Mouse (Mus musculus) neural tube, embryonic 12.5 days (tissue): ENCODE data around the gene Gm45623. TPM values are rescaled to one million over a fixed set of nuclear protein-coding genes. Genes with fewer than 3 reads are reported as not detected.

Experiments used
- ATAC-seq: fragments of 200-750 bp; cut with Nextera tagmentation; 2 replicates; pipeline ENCODE4 v1.8.0; 2017; ENCODE audit warnings: low read depth, mild to moderate bottlenecking, moderate TSS enrichment, moderate library complexity; ENCODE audit not compliant: low FRiP score
- H3K27ac ChIP-seq: fragments of 300-500 bp; sonication (generic); 2 replicates; pipeline ENCODE4 v1.5.1; 2016
- H3K27me3 ChIP-seq: fragments of 300-500 bp; sonication (generic); replicated peaks from 2 replicates; pipeline ENCODE4 v1.6.1; 2016; ENCODE audit warnings: mild to moderate bottlenecking
- H3K36me3 ChIP-seq: fragments of 300-500 bp; sonication (generic); 2 replicates; pipeline ENCODE4 v1.6.1; 2016; ENCODE audit warnings: mild to moderate bottlenecking
- H3K4me1 ChIP-seq: fragments of 300-500 bp; sonication (generic); 2 replicates; pipeline ENCODE4 v1.6.1; 2016
- H3K4me2 ChIP-seq: fragments of 300-500 bp; sonication (generic); replicated peaks from 2 replicates; pipeline ENCODE4 v1.6.1; 2016; ENCODE audit warnings: mild to moderate bottlenecking
- H3K4me3 ChIP-seq: fragments of 300-500 bp; sonication (generic); 2 replicates; pipeline ENCODE4 v1.5.1; 2016
- H3K9ac ChIP-seq: fragments of 300-500 bp; sonication (generic); 2 replicates; pipeline ENCODE4 v1.6.1; 2016; ENCODE audit warnings: mild to moderate bottlenecking
- H3K9me3 ChIP-seq: fragments of 300-500 bp; sonication (generic); 2 replicates; pipeline ENCODE4 v1.6.1; 2016; ENCODE audit warnings: mild to moderate bottlenecking
- WGBS: fragments of 180-500 bp; shearing (Covaris S2); methylation state at CpG from one replicate; pipeline ENCODE4 v1.1.7; 2016; 5-methylcytosine and 5-hydroxymethylcytosine counted together
- polyA plus RNA-seq: library from polyadenylated mRNA; unstranded; fragments of >200 nt; fragmentation: Nextera tagmentation; extraction: Ambion mirVana; gene quantifications from 2 replicates; pipeline ENCODE4 v1.2.1, GENCODE M21; 2016

The Gm45623 gene
- polyA plus RNA-seq, 1 experiment from 2014 or later = 0.13 TPM

DNA sequence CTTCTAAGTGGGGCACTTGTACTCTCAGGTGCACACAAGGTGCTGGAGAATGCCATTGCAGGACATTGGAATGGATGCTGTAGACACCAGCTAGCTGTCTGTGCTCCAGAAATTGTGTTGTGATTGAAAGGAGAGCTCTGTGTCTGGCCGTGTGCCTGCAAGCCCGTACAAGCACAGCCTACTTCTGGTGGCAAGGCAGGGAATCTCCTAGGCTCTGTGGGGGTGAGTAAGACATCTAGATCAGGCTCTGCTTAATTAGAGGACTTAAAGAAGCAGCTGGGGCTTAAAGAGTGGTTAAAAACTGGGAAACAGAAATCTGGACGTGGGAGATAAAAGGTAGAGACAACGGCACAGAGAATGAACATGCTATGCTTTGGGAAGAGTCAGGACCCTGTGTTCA is 46.0 kb downstream of the Gm45623 start:
- peaks cover 23% of the 10 kb centered on the region for H3K36me3 ChIP-seq
- H3K4me1 ChIP-seq = peaks cover 31% of the 10 kb centered on the region
- WGBS = 92% methylated on average over 4 of the region's 4 CpGs
- no peaks in the 10 kb centered on the region for H3K27me3 ChIP-seq
- H3K9me3 ChIP-seq = no peaks in the 10 kb centered on the region
- H3K27ac ChIP-seq = no peak overlapping the region
- no peak overlapping the region for H3K4me2 ChIP-seq
- no peak for ATAC-seq
- no peak overlapping the region for H3K4me3 ChIP-seq
- H3K9ac ChIP-seq = no peak overlapping the region

DNA sequence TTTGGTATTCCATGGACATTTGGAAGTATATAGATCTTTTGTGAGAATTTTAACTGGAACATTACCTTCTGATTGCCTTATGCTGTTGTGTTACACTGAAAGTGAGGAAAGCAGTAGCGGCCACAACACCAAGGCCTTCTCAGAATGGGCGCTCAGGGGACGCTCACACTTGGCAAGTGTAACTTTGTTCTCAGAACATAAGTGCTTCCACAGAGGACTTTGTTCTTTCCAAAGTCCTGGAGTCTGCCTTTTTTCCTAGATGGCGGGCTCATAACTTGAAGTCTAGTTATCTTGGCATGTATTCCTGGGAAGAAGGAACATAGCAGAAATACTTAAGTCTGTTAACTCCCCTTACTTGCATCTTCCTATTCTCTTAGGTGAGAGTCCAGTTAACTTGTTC is 46.5 kb downstream of the Gm45623 start:
- no peaks in the 10 kb centered on the region for H3K27me3 ChIP-seq
- no peaks in the 10 kb centered on the region for H3K9me3 ChIP-seq
- no peak overlapping the region for H3K9ac ChIP-seq
- no peak overlapping the region for H3K4me3 ChIP-seq
- no peak overlapping the region for H3K4me2 ChIP-seq
- H3K36me3 ChIP-seq = peaks cover 18% of the 10 kb centered on the region
- H3K27ac ChIP-seq = no peak overlapping the region
- 98% methylated on average over 4 of the region's 4 CpGs for WGBS
- no peak for ATAC-seq
- peaks cover 35% of the 10 kb centered on the region for H3K4me1 ChIP-seq

GRCm38 (mm10) chr13:56704596-56704995 is 49.0 kb downstream of the Gm45623 start:
- Histone ChIP-seq H3K27ac (no peak overlapping the region), H3K27me3 (no peaks in the 10 kb centered on the region), H3K4me1 (peaks cover 27% of the 10 kb centered on the region), H3K4me2 (peak overlapping the region; percentile 79), H3K4me3 (peak overlapping the region; percentile 81), H3K9me3 (no peaks in the 10 kb centered on the region), H3K9ac (peak overlapping the region; percentile 92; the same call in 1 of the 2 replicates), H3K36me3 (peaks cover 15% of the 10 kb centered on the region)
- WGBS = 81% methylated on average over 2 of the region's 2 CpGs
- ATAC-seq = no peak

DNA sequence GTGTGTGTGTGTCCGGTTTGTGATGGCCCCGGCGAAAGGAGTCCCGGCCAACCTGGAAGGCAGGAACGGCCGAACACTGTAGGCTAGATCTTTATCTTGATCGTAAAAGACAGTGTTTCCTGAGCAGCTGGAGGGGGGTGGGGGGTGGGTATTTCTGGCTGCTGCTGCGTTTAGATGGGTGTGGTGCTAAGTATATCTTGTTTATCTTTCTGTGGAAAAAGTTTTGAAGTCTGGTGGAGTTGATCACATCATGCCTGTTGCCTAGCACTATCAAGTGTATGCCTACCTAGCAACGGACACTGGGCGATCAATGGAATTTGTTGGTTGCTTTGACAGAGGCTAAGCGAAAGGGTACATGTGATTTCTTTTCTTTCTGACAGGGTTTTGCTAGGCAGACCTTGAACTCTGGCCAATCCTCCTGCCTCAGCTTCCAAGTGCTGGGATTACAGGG is 49.7 kb downstream of the Gm45623 start:
- peak; percentile 22; the same call in 1 of the 2 replicates for ATAC-seq
- Histone ChIP-seq H3K27ac (peak overlapping the region; percentile 89; the same call in 1 of the 2 replicates), H3K4me1 (peaks cover 28% of the 10 kb centered on the region), H3K4me2 (peak overlapping the region; percentile 79), H3K27me3 (no peaks in the 10 kb centered on the region), H3K36me3 (0 out of 2 replicates have a peak, but pooled peaks cover 10% of the 10 kb centered on the region), H3K9me3 (no peaks in the 10 kb centered on the region), H3K9ac (peak overlapping the region; percentile 92), H3K4me3 (peak overlapping the region; percentile 81)
- under 1% methylated on average over 11 of the region's 11 CpGs for WGBS

GRCm38 (mm10) chr13:56703222-56703870 is 50.3 kb downstream of the Gm45623 start:
- peak overlapping the region; percentile 79 for H3K4me2 ChIP-seq
- H3K27ac ChIP-seq = peak overlapping the region; percentile 89
- no peaks in the 10 kb centered on the region for H3K9me3 ChIP-seq
- H3K27me3 ChIP-seq = no peaks in the 10 kb centered on the region
- H3K36me3 ChIP-seq = 0 out of 2 replicates have a peak, but pooled peaks cover 10% of the 10 kb centered on the region
- H3K4me1 ChIP-seq = peaks cover 33% of the 10 kb centered on the region
- peak overlapping the region; percentile 81 for H3K4me3 ChIP-seq
- peak overlapping the region; percentile 92 for H3K9ac ChIP-seq
- WGBS = under 1% methylated on average over 80 of the region's 80 CpGs
- peak; percentile 81 for ATAC-seq

- H3K9ac ChIP-seq = peak within 1 kb of the TSS; percentile 92
These were observed 51.0 kb downstream of the Gm45623 start, which contains the start of gene Smad5 for GRCm38 (mm10) chr13:56702469-56703221. Gene Smad5, plus strand, starts transcription at chr13:56703010.

More at GRCm38 (mm10) chr13:56702469-56703221, 51.0 kb downstream of the Gm45623 start, which contains the start of gene Smad5:
- no peaks in the 10 kb centered on the region for H3K27me3 ChIP-seq
- H3K27ac ChIP-seq = peak within 1 kb of the TSS; percentile 89
- peak within 1 kb of the TSS; percentile 79 for H3K4me2 ChIP-seq
- H3K36me3 ChIP-seq = 0 out of 2 replicates have a peak, but pooled peaks cover 6% of the 10 kb centered on the region
- H3K4me3 ChIP-seq = peak within 1 kb of the TSS; percentile 81
- H3K4me1 ChIP-seq = peaks cover 40% of the 10 kb centered on the region
- no peaks in the 10 kb centered on the region for H3K9me3 ChIP-seq
- 3% methylated on average over 60 of the region's 62 CpGs for WGBS
- peak; percentile 82 for ATAC-seq

Other genes starting within 250 kb of the Gm45623 start
- gene Fbxl21, start 231.4 kb downstream of the Gm45623 start, polyA plus RNA-seq = 3.6 and 4.1 TPM in 2 replicates
- gene Lect2, start 205.3 kb downstream of the Gm45623 start, polyA plus RNA-seq = not detected in 2 replicates
- 38.8 and 39.9 TPM in 2 replicates for gene Tgfbi, start 144.3 kb downstream of the Gm45623 start, polyA plus RNA-seq
- 37.0 and 37.2 TPM in 2 replicates for gene Smad5, start 50.8 kb downstream of the Gm45623 start, polyA plus RNA-seq
- 0.24 and 0.36 TPM in 2 replicates for gene Trpc7, start 142.2 kb upstream of the Gm45623 start, polyA plus RNA-seq